Mouse (Mus musculus): Measurements from ENCODE around the gene Kctd21. TPM values are rescaled to one million over a fixed set of nuclear protein-coding genes. Genes with fewer than 3 reads are reported as not detected.
A peak's percentile ranks its signal among the peaks of the same experiment; 100 is the strongest.

The Kctd21 gene
- total RNA-seq (2021), result 1 to 10 TPM; 2.6 to 3.1 TPM
- long read RNA-seq, experiment 1, partial matches to known transcripts, result 0 of 4 reads
- long read RNA-seq, experiment 1, other reads (novel, unspliced or antisense), result 2 of 4 reads
- long read RNA-seq, experiment 2, partial matches to known transcripts, result 1 of 1 reads
- long read RNA-seq, experiment 2, other reads (novel, unspliced or antisense), result 0 of 1 reads

DNA sequence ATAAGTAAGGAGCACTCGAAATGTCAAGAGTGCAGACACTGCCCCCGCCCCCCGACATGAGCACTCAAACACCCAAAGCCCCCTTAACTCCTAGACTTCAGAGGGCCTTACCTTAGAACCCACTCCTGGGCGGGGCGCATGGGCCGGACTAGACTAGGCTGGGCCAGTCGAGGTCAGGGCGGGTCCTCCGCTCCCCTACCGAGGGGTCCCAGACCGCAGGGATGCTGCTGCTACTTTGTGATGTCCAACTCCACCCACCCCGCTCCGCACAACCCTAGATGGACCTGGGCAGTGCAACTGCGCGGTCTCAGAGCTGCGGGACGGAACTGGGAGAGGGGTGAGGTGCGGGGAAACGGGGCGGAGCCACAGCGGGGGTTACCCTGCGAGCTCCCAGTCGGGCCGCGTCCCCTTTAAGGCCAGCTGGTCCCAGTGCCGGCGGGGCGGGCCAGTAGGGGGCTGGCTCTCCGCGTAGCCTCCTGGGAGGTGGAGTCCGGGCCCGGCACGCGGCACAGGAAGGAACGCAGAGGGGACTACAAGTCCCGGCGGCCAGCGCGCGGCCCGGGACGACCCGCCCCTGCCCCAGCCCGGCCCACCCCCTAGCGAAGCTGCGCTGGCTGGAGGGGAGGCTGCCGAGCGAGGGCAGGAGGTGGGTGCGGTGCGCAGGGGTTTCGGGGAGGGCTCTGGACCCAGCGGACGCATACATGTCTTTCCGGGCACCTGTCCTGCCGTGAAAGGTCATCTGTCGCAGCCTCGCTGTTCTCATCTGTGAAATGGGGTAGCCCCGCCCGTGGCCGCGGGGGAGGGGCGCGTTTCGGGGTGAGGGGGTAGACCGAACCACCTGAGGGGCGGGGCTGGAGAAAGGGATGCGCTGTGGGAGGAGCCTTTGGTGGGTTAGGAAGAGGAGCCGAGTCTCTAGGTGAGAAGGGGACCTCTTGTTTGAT is at the start of gene Kctd21, which contains the start of gene Usp35:
Kctd21 (plus strand) TSS at position 602 of the 941 bp plus-strand sequence.
Usp35 (minus strand) TSS at position 295 of the 941 bp plus-strand sequence.
- intact Hi-C loops (cut with DNase I), result no loop called here
- DNase-seq, result peak; percentile 88 to 95

- intact Hi-C loops (cut with DNase I), result loop anchor here (2.0 kb wide), 2 partner anchors 218 to 326 kb away; no protein-coding TSS in a partner anchor
- no peak for DNase-seq
Observed at GRCm38 (mm10) chr7:97296986-97297385, 35.1 kb upstream of the Kctd21 start.

DNA sequence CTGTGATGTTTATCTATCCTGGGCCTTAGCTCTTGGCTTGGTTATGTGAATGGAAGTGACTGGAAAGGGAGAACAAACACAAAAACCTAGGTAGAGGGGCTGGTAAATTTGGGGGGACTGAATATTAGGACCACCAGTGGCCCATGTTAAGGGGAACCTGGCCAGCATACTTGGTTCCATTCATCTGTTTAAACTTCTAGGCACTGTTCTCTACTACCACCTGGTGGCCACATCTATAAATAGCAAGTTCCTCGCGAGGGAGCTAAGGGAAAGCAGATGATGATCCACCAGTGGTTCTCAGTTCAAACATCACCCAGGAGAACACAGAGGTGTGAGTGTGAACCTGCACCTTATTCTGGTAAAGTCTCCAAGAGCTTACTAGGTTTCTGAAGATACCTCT is 34.7 kb upstream of the Kctd21 start:
- intact Hi-C loops (cut with DNase I), result loop anchor here (2.0 kb wide), 2 partner anchors 219 to 327 kb away; no protein-coding TSS in a partner anchor
- DNase-seq, result peak in 1 of 2 experiments; percentile 30

- intact Hi-C loops (cut with DNase I), result no loop called here
- DNase-seq, result no peak
Observed at GRCm38 (mm10) chr7:97298279-97298678, 33.8 kb upstream of the Kctd21 start.

- DNase-seq, result no peak
- intact Hi-C loops (cut with DNase I), result no loop called here
Observed at GRCm38 (mm10) chr7:97298943-97299342, 33.2 kb upstream of the Kctd21 start.

- no peak for DNase-seq
- intact Hi-C loops (cut with DNase I), result no loop called here
Observed at GRCm38 (mm10) chr7:97300914-97301313, 31.2 kb upstream of the Kctd21 start.

DNA sequence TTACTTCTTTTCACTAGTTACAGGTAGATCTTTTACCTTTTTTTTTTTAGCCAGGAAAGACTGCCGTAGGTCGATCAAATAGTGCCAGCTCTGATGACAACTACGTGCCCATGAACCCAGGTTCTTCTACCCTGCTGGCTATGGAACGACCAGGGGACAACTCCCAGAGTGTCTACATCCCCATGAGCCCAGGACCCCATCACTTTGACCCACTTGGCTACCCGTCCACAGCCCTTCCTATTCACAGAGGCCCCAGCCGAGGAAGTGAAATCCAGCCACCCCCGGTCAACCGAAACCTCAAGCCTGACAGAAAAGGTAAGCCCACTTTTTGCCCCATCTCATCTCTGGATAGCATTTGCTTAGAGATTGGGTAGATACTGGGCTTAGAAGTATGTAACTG is 30.8 kb upstream of the Kctd21 start:
- intact Hi-C loops (cut with DNase I), result no loop called here
- no peak for DNase-seq

GRCm38 (mm10) chr7:97302261-97302660 is 29.9 kb upstream of the Kctd21 start:
- intact Hi-C loops (cut with DNase I), result no loop called here
- no peak for DNase-seq

GRCm38 (mm10) chr7:97302876-97303275 is 29.3 kb upstream of the Kctd21 start:
- intact Hi-C loops (cut with DNase I), result no loop called here
- no peak for DNase-seq

DNA sequence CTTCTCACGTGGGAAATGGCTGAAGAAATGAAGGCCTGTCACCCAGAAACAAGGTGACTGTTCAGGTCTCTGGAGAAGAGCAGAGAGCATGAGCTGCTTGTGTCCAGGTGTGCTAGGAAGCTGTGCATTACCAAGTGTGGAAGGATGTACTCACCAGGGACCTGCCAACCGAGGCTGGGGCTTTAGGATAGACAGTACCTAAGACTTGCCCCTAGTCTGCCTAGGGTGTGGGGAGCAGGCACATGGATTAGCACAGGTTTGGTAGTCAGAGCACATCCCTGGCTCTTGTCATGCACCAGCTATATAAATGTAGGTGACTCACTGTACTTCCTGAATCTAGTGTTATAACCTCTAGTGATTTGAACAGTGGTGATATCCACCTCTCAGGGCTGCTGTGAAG is 28.5 kb upstream of the Kctd21 start:
- intact Hi-C loops (cut with DNase I), result no loop called here
- DNase-seq, result no peak

- intact Hi-C loops (cut with DNase I), result no loop called here
- no peak for DNase-seq
Observed at GRCm38 (mm10) chr7:97304471-97304870, 27.7 kb upstream of the Kctd21 start.

- no peak for DNase-seq
Observed at GRCm38 (mm10) chr7:97305206-97305605, 26.9 kb upstream of the Kctd21 start.

DNA sequence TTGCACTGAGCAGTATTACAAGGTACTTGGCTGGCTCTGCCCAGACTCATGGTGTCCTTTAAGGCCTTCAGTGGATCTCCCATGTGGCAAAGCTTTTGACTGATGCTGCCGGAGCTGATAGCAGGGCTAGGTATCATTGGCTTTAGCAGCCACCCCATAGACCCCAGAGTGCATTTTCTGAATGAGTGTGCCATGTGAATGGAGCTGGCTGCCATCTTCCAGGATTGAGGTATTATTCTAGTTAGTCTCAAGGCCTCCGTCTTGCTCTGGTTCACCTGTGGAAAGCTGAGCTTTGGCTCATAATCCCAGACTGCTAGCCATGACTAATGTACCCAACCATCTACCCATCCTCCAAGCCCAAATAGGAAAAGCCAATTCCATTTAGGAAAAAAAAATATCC is 25.3 kb upstream of the Kctd21 start:
- DNase-seq, result no peak
- intact Hi-C loops (cut with DNase I), result no loop called here

More at GRCm38 (mm10) chr7:97305206-97305605, 26.9 kb upstream of the Kctd21 start:
- intact Hi-C loops (cut with DNase I), result no loop called here

DNA sequence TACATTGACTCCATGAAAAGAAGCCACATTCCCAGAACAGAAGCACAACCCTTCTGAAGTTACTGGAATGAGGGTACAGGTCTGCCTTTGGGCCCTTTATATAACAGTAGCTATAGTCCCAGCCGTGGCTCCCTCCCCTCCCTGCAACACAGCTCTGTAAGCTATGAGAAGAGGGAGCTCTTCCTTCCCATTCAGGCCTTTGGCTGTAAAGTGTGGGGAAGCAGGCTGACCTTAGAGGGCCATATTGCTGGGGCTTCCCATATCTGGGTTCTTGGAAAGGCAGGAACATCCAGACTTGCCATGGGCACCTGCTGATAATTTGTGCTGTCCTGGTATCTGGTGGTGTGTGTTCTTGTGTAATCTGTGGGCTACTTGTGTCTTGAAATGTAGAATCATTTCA is 24.6 kb upstream of the Kctd21 start:
- intact Hi-C loops (cut with DNase I), result no loop called here
- DNase-seq, result no peak

GRCm38 (mm10) chr7:97309461-97310340 is 22.4 kb upstream of the Kctd21 start:
- intact Hi-C loops (cut with DNase I), result no loop called here
- DNase-seq, result peak in 1 of 2 experiments; percentile 10

- intact Hi-C loops (cut with DNase I), result no loop called here
- no peak for DNase-seq
Observed at GRCm38 (mm10) chr7:97310341-97310635, 21.8 kb upstream of the Kctd21 start.

GRCm38 (mm10) chr7:97311620-97312019 is 20.5 kb upstream of the Kctd21 start:
- no peak for DNase-seq
- intact Hi-C loops (cut with DNase I), result no loop called here

GRCm38 (mm10) chr7:97312196-97312595 is 19.9 kb upstream of the Kctd21 start:
- intact Hi-C loops (cut with DNase I), result no loop called here
- DNase-seq, result peak in 1 of 2 experiments; percentile 12

DNA sequence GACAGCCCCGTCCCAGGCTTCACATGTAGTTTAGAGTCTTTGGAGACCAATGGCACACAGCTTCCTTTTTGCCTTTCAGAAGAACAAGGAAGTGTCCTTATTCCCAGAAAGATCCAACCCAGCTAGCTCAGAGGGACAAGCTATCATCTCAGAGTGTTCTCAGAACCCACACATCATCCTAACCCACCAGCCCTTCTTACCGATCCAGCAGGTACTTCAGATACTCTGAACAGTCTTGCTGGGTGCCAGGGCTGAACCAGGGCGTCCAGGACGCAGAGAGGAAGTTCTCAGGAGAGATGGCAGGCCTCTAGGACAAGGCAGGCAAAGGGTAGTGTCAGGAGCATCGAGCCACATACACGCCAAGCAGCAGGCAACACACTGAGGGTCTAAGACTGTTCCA is 19.3 kb upstream of the Kctd21 start:
- intact Hi-C loops (cut with DNase I), result no loop called here
- peak in 1 of 2 experiments; percentile 7 for DNase-seq

GRCm38 (mm10) chr7:97313364-97313995 is 18.6 kb upstream of the Kctd21 start:
- DNase-seq, result peak in 1 of 2 experiments; percentile 10
- intact Hi-C loops (cut with DNase I), result no loop called here

Measured in gastrocnemius, postnatal 36 days (tissue).